Mouse (Mus musculus): ENCODE results near the gene Nxpe5. TPM values are rescaled to one million over a fixed set of nuclear protein-coding genes. Genes with fewer than 3 reads are reported as not detected.

Gene Nxpe5
- polyA plus RNA-seq, 1 experiment, result not detected

GRCm38 (mm10) chr5:138271232-138271631 is 45.5 kb downstream of the Nxpe5 start:
- Histone ChIP-seq H3K79me3 (ENCODE audit: low read depth) (no peaks in the 10 kb centered on the region), H3K4me3 (ENCODE audit: insufficient read depth, poor library complexity, severe bottlenecking) (no peak overlapping the region), H3K36me3 (ENCODE audit: control insufficient read depth, insufficient read depth) (no peaks in the 10 kb centered on the region), H3ac (ENCODE audit: control insufficient read depth, insufficient read length, low read depth) (no peak overlapping the region), H3K79me2 (ENCODE audit: control insufficient read depth, insufficient read depth) (no peaks in the 10 kb centered on the region), H3K27me3 (ENCODE audit: control insufficient read depth, insufficient read depth, insufficient read length) (peaks cover 17% of the 10 kb centered on the region)
- no peak for TF ChIP-seq FOSL1 (IDR thresholded peaks at IDR 0.05; ENCODE audit: insufficient read depth, low read length, poor library complexity, severe bottlenecking)
- no peak for TF ChIP-seq CTCF (IDR thresholded peaks at IDR 0.05; ENCODE audit: control insufficient read depth, insufficient read depth, insufficient read length)
- TF ChIP-seq MAX (IDR thresholded peaks at IDR 0.05), result no peak
- TF ChIP-seq CEBPB (IDR thresholded peaks at IDR 0.05; ENCODE audit: low read depth), result no peak
- TF ChIP-seq USF1 (IDR thresholded peaks at IDR 0.05; ENCODE audit: low read depth), result no peak
- no peak for TF ChIP-seq MYOG (IDR thresholded peaks at IDR 0.05; ENCODE audit: control insufficient read depth, extremely low read depth, insufficient read length)
- no peak for TF ChIP-seq MYOD1 (IDR thresholded peaks at IDR 0.05; ENCODE audit: control insufficient read depth, insufficient read length, low read depth)

- Histone ChIP-seq H3ac (ENCODE audit: control insufficient read depth, insufficient read length, low read depth) (no peak within 1 kb of the TSS), H3K79me2 (ENCODE audit: control insufficient read depth, insufficient read depth) (no peaks in the 10 kb centered on the region), H3K4me3 (ENCODE audit: insufficient read depth, poor library complexity, severe bottlenecking) (no peak within 1 kb of the TSS), H3K36me3 (ENCODE audit: control insufficient read depth, insufficient read depth) (no peaks in the 10 kb centered on the region), H3K79me3 (ENCODE audit: low read depth) (no peaks in the 10 kb centered on the region), H3K27me3 (ENCODE audit: control insufficient read depth, insufficient read depth, insufficient read length) (peaks cover 17% of the 10 kb centered on the region)
- TF ChIP-seq FOSL1 (IDR thresholded peaks at IDR 0.05; ENCODE audit: insufficient read depth, low read length, poor library complexity, severe bottlenecking) (no peak), MYOG (IDR thresholded peaks at IDR 0.05; ENCODE audit: control insufficient read depth, extremely low read depth, insufficient read length) (no peak), CTCF (IDR thresholded peaks at IDR 0.05; ENCODE audit: control insufficient read depth, insufficient read depth, insufficient read length) (no peak), USF1 (IDR thresholded peaks at IDR 0.05; ENCODE audit: low read depth) (no peak), CEBPB (IDR thresholded peaks at IDR 0.05; ENCODE audit: low read depth) (no peak), MYOD1 (IDR thresholded peaks at IDR 0.05; ENCODE audit: control insufficient read depth, insufficient read length, low read depth) (no peak), MAX (IDR thresholded peaks at IDR 0.05) (no peak)
These were observed 46.8 kb downstream of the Nxpe5 start, which contains the start of gene Gal3st4 for GRCm38 (mm10) chr5:138272409-138272923. Gal3st4 (minus strand) TSS chr5:138272840.

- no peaks in the 10 kb centered on the region for H3K79me2 ChIP-seq (ENCODE audit: control insufficient read depth, insufficient read depth)
- H3K36me3 ChIP-seq (ENCODE audit: control insufficient read depth, insufficient read depth), result no peaks in the 10 kb centered on the region
- no peaks in the 10 kb centered on the region for H3K79me3 ChIP-seq (ENCODE audit: low read depth)
- TF ChIP-seq FOSL1 (IDR thresholded peaks at IDR 0.05; ENCODE audit: insufficient read depth, low read length, poor library complexity, severe bottlenecking), result no peak
- TF ChIP-seq MYOG (IDR thresholded peaks at IDR 0.05; ENCODE audit: control insufficient read depth, extremely low read depth, insufficient read length), result no peak
- no peak for TF ChIP-seq CEBPB (IDR thresholded peaks at IDR 0.05; ENCODE audit: low read depth)
- no peak for TF ChIP-seq USF1 (IDR thresholded peaks at IDR 0.05; ENCODE audit: low read depth)
- no peak for TF ChIP-seq MYOD1 (IDR thresholded peaks at IDR 0.05; ENCODE audit: control insufficient read depth, insufficient read length, low read depth)
- TF ChIP-seq CTCF (IDR thresholded peaks at IDR 0.05; ENCODE audit: control insufficient read depth, insufficient read depth, insufficient read length), result no peak
- TF ChIP-seq MAX (IDR thresholded peaks at IDR 0.05), result no peak
- peaks cover 17% of the 10 kb centered on the region for H3K27me3 ChIP-seq (ENCODE audit: control insufficient read depth, insufficient read depth, insufficient read length)
- no peak overlapping the region for H3ac ChIP-seq (ENCODE audit: control insufficient read depth, insufficient read length, low read depth)
- H3K4me3 ChIP-seq (ENCODE audit: insufficient read depth, poor library complexity, severe bottlenecking), result no peak overlapping the region
These were observed 48.5 kb downstream of the Nxpe5 start for GRCm38 (mm10) chr5:138274186-138274585.

- H3K4me3 ChIP-seq (ENCODE audit: insufficient read depth, poor library complexity, severe bottlenecking), result no peak overlapping the region
- TF ChIP-seq CTCF (IDR thresholded peaks at IDR 0.05; ENCODE audit: control insufficient read depth, insufficient read depth, insufficient read length) (no peak), CEBPB (IDR thresholded peaks at IDR 0.05; ENCODE audit: low read depth) (no peak), MYOG (IDR thresholded peaks at IDR 0.05; ENCODE audit: control insufficient read depth, extremely low read depth, insufficient read length) (no peak), MAX (IDR thresholded peaks at IDR 0.05) (no peak), USF1 (IDR thresholded peaks at IDR 0.05; ENCODE audit: low read depth) (no peak), MYOD1 (IDR thresholded peaks at IDR 0.05; ENCODE audit: control insufficient read depth, insufficient read length, low read depth) (no peak), FOSL1 (IDR thresholded peaks at IDR 0.05; ENCODE audit: insufficient read depth, low read length, poor library complexity, severe bottlenecking) (no peak)
- H3K27me3 ChIP-seq (ENCODE audit: control insufficient read depth, insufficient read depth, insufficient read length), result peaks cover 17% of the 10 kb centered on the region
- no peak overlapping the region for H3ac ChIP-seq (ENCODE audit: control insufficient read depth, insufficient read length, low read depth)
- no peaks in the 10 kb centered on the region for H3K79me3 ChIP-seq (ENCODE audit: low read depth)
- no peaks in the 10 kb centered on the region for H3K36me3 ChIP-seq (ENCODE audit: control insufficient read depth, insufficient read depth)
- no peaks in the 10 kb centered on the region for H3K79me2 ChIP-seq (ENCODE audit: control insufficient read depth, insufficient read depth)
These were observed 49.7 kb downstream of the Nxpe5 start for GRCm38 (mm10) chr5:138275216-138276050.

- Histone ChIP-seq H3ac (ENCODE audit: control insufficient read depth, insufficient read length, low read depth) (no peak overlapping the region), H3K36me3 (ENCODE audit: control insufficient read depth, insufficient read depth) (no peaks in the 10 kb centered on the region), H3K4me3 (ENCODE audit: insufficient read depth, poor library complexity, severe bottlenecking) (no peak overlapping the region), H3K79me2 (ENCODE audit: control insufficient read depth, insufficient read depth) (no peaks in the 10 kb centered on the region), H3K27me3 (ENCODE audit: control insufficient read depth, insufficient read depth, insufficient read length) (peaks cover 3% of the 10 kb centered on the region), H3K79me3 (ENCODE audit: low read depth) (no peaks in the 10 kb centered on the region)
- TF ChIP-seq FOSL1 (IDR thresholded peaks at IDR 0.05; ENCODE audit: insufficient read depth, low read length, poor library complexity, severe bottlenecking), result no peak
These were observed 52.3 kb downstream of the Nxpe5 start for GRCm38 (mm10) chr5:138277994-138278393.
